Mouse (Mus musculus): ENCODE measurements around the gene Dusp22.

DNA sequence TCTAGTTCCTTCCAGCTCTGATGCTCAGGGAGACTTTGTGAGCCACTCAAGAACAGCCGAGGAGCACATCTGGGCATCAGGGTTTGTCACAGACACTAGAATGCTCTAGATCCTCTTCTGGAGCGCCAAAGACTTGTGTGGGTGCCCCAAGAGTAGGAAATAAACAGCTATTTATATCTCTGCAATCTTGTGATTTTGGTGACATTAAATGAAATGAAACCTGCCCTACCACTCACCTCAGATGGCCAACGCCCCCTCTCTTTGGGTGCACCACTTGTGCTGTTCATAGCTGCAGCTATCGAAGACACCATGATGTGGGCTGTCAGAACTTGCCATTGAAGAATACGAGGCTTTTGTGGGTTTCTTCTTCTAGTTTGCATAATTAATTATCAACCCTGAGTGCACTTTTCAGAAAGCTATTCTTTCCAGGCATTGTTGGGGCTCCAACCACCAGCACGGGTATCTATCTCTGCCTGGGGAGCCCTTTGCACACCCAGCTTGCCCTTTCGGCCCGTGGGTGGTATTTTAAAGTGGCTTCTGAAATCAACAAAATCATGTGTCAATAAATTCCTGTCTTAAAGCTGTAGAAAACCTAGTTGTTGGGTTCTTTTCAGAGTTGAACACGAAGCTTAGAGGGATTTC is 96.3 kb downstream of the Dusp22 start:
- no peak for TF ChIP-seq POLR2A (IDR thresholded peaks at IDR 0.05; ENCODE audit: borderline replicate concordance, extremely low read depth, low read depth, low read length)
- TF ChIP-seq CTCF (IDR thresholded peaks at IDR 0.05; ENCODE audit: insufficient read depth, low read length): no peak

Data from lung, adult 2 months (tissue).